Mouse (Mus musculus): ENCODE data around the gene Dync2li1. TPM values are rescaled to one million over a fixed set of nuclear protein-coding genes. Genes with fewer than 3 reads are reported as not detected.

Gene Dync2li1
- polyA plus RNA-seq, 1 experiment from 2014 or later: 43.4 TPM

DNA sequence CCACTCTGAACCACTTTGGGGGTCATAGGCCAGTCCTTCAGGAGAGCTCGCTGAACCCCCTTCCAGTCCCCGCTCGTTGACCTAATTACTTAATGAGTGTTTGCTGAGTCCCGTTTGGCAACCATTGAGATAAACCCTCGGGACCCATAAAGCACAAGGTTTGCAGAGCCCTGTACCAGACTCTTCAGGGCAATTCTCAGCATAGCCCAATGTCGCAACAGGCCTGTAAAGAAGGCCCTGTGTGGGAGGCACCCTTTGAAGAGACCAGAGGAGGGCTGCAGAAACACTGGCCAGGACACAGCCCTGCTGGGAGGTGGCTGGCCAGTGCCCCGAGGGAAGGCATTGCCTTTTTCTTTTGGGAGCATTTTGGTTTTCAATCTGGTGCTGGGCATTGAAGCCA is 14.3 kb upstream of the Dync2li1 start:
- H3K36me3 ChIP-seq: peaks cover 48% of the 10 kb centered on the region
- whole genome bisulfite sequencing: 48% methylated on average over 7 of the region's 7 CpGs
- ATAC-seq (ENCODE audit: insufficient number of reproducible peaks, insufficient read depth, low FRiP score, low TSS enrichment, low read depth): no peak

DNA sequence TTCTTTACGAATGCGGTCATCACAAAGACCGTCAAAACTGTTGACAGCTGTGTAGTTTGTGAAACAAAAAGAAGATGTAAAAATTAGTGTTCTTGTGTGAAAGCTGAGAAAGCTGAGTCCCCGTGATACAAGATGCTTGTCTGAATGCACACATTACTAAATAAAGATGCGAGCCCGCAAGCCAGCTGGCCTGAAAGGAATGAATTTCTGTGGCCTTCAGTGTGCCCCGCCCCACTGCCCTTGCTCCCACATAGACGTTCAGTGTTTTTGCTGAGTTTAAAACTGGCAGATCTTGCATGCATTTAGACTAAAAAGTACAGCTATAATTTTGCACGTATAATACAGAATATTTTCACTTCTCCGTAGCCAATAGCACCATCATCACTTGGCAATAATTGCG is 10.5 kb upstream of the Dync2li1 start:
- no peak overlapping the region for H3K4me2 ChIP-seq
- H3K4me1 ChIP-seq: 0 out of 2 replicates have a peak, but pooled peaks cover 6% of the 10 kb centered on the region
- no peak overlapping the region for H3K27ac ChIP-seq
- no peaks in the 10 kb centered on the region for H3K27me3 ChIP-seq
- H3K4me3 ChIP-seq: no peak overlapping the region
- H3K9ac ChIP-seq: no peak overlapping the region
- 0 out of 2 replicates have a peak, but pooled peaks cover 5% of the 10 kb centered on the region for H3K9me3 ChIP-seq
- peaks cover 37% of the 10 kb centered on the region for H3K36me3 ChIP-seq
- WGBS: 76% methylated on average over 11 of the region's 11 CpGs
- ATAC-seq (ENCODE audit: insufficient number of reproducible peaks, insufficient read depth, low FRiP score, low TSS enrichment, low read depth): no peak

More for the DNA sequence above, 14.3 kb upstream of the Dync2li1 start:
- 0 out of 2 replicates have a peak, but pooled peaks cover 5% of the 10 kb centered on the region for H3K9me3 ChIP-seq
- no peaks in the 10 kb centered on the region for H3K27me3 ChIP-seq
- H3K4me1 ChIP-seq: 0 out of 2 replicates have a peak, but pooled peaks cover 6% of the 10 kb centered on the region
- peak overlapping the region; percentile 24; the same call in 1 of the 2 replicates for H3K27ac ChIP-seq
- H3K4me2 ChIP-seq: no peak overlapping the region
- no peak overlapping the region for H3K4me3 ChIP-seq
- H3K9ac ChIP-seq: no peak overlapping the region

GRCm38 (mm10) chr17:84616526-84617074 is 9.7 kb upstream of the Dync2li1 start:
- no peak overlapping the region for H3K9ac ChIP-seq
- H3K4me2 ChIP-seq: no peak overlapping the region
- H3K27me3 ChIP-seq: no peaks in the 10 kb centered on the region
- no peak for ATAC-seq (ENCODE audit: insufficient number of reproducible peaks, insufficient read depth, low FRiP score, low TSS enrichment, low read depth)
- H3K4me1 ChIP-seq: 0 out of 2 replicates have a peak, but pooled peaks cover 6% of the 10 kb centered on the region
- H3K9me3 ChIP-seq: 0 out of 2 replicates have a peak, but pooled peaks cover 5% of the 10 kb centered on the region
- peaks cover 37% of the 10 kb centered on the region for H3K36me3 ChIP-seq
- WGBS: 81% methylated on average over 6 of the region's 6 CpGs
- no peak overlapping the region for H3K27ac ChIP-seq
- H3K4me3 ChIP-seq: no peak overlapping the region

- Histone ChIP-seq H3K4me2 (no peak overlapping the region), H3K9me3 (0 out of 2 replicates have a peak, but pooled peaks cover 5% of the 10 kb centered on the region), H3K27me3 (no peaks in the 10 kb centered on the region), H3K36me3 (peaks cover 28% of the 10 kb centered on the region), H3K4me1 (peaks cover 4% of the 10 kb centered on the region), H3K4me3 (no peak overlapping the region), H3K9ac (no peak overlapping the region), H3K27ac (no peak overlapping the region)
- WGBS: 85% methylated on average over 6 of the region's 6 CpGs
- ATAC-seq (ENCODE audit: insufficient number of reproducible peaks, insufficient read depth, low FRiP score, low TSS enrichment, low read depth): no peak
Observed at GRCm38 (mm10) chr17:84617953-84618352, 8.3 kb upstream of the Dync2li1 start.

- 77% methylated on average over 7 of the region's 7 CpGs for WGBS
- H3K9me3 ChIP-seq: 0 out of 2 replicates have a peak, but pooled peaks cover 3% of the 10 kb centered on the region
Observed at GRCm38 (mm10) chr17:84619112-84619511, 7.2 kb upstream of the Dync2li1 start.

GRCm38 (mm10) chr17:84620076-84620475 is 6.2 kb upstream of the Dync2li1 start:
- no peak for ATAC-seq (ENCODE audit: insufficient number of reproducible peaks, insufficient read depth, low FRiP score, low TSS enrichment, low read depth)
- H3K4me3 ChIP-seq: no peak overlapping the region
- no peak overlapping the region for H3K27ac ChIP-seq
- H3K4me1 ChIP-seq: peaks cover 10% of the 10 kb centered on the region
- H3K9me3 ChIP-seq: no peaks in the 10 kb centered on the region
- H3K36me3 ChIP-seq: 0 out of 2 replicates have a peak, but pooled peaks cover 7% of the 10 kb centered on the region
- H3K27me3 ChIP-seq: no peaks in the 10 kb centered on the region
- no peak overlapping the region for H3K4me2 ChIP-seq
- 78% methylated on average over 3 of the region's 3 CpGs for WGBS
- H3K9ac ChIP-seq: no peak overlapping the region

More at GRCm38 (mm10) chr17:84619112-84619511, 7.2 kb upstream of the Dync2li1 start:
- H3K9ac ChIP-seq: no peak overlapping the region
- no peak for ATAC-seq (ENCODE audit: insufficient number of reproducible peaks, insufficient read depth, low FRiP score, low TSS enrichment, low read depth)
- peaks cover 10% of the 10 kb centered on the region for H3K4me1 ChIP-seq
- peaks cover 17% of the 10 kb centered on the region for H3K36me3 ChIP-seq
- no peaks in the 10 kb centered on the region for H3K27me3 ChIP-seq
- H3K4me2 ChIP-seq: no peak overlapping the region
- H3K27ac ChIP-seq: no peak overlapping the region
- H3K4me3 ChIP-seq: no peak overlapping the region

DNA sequence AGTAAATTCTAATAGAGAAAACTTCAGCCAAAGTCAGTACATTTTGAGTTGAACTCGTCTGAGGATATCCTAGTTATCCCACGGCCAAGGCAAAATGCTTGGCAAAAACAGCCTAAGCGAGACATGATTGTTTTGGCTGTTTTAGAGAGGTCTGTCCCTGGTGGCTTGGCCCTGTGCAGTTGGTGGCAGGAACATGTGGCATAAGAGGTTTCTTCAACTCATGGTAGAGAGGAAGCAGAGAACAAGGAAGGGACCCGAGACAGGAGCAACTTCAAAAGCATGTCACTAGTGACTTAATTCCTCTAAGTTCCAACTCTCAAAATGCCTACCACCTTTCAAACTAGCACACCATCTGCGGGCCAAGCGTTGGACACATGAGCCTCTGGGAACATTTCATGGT is 5.7 kb upstream of the Dync2li1 start:
- Histone ChIP-seq H3K4me1 (peaks cover 10% of the 10 kb centered on the region), H3K9ac (no peak overlapping the region), H3K36me3 (0 out of 2 replicates have a peak, but pooled peaks cover 6% of the 10 kb centered on the region), H3K27me3 (no peaks in the 10 kb centered on the region), H3K27ac (no peak overlapping the region), H3K4me2 (no peak overlapping the region), H3K4me3 (no peak overlapping the region), H3K9me3 (no peaks in the 10 kb centered on the region)
- 87% methylated on average over 6 of the region's 6 CpGs for WGBS
- ATAC-seq (ENCODE audit: insufficient number of reproducible peaks, insufficient read depth, low FRiP score, low TSS enrichment, low read depth): no peak

GRCm38 (mm10) chr17:84621209-84621608 is 5.1 kb upstream of the Dync2li1 start:
- H3K27ac ChIP-seq: no peak overlapping the region
- peaks cover 10% of the 10 kb centered on the region for H3K4me1 ChIP-seq
- H3K9ac ChIP-seq: no peak overlapping the region
- 87% methylated on average over 6 of the region's 6 CpGs for WGBS
- H3K9me3 ChIP-seq: no peaks in the 10 kb centered on the region
- 0 out of 2 replicates have a peak, but pooled peaks cover 6% of the 10 kb centered on the region for H3K36me3 ChIP-seq
- no peak overlapping the region for H3K4me2 ChIP-seq
- no peak overlapping the region for H3K4me3 ChIP-seq
- no peak for ATAC-seq (ENCODE audit: insufficient number of reproducible peaks, insufficient read depth, low FRiP score, low TSS enrichment, low read depth)
- no peaks in the 10 kb centered on the region for H3K27me3 ChIP-seq

- no peaks in the 10 kb centered on the region for H3K27me3 ChIP-seq
- no peak for ATAC-seq (ENCODE audit: insufficient number of reproducible peaks, insufficient read depth, low FRiP score, low TSS enrichment, low read depth)
- no peaks in the 10 kb centered on the region for H3K9me3 ChIP-seq
- no peak overlapping the region for H3K4me3 ChIP-seq
- H3K9ac ChIP-seq: no peak overlapping the region
- peaks cover 14% of the 10 kb centered on the region for H3K4me1 ChIP-seq
- peak overlapping the region; percentile 88 for H3K27ac ChIP-seq
- WGBS: 77% methylated on average over 4 of the region's 4 CpGs
- H3K4me2 ChIP-seq: no peak overlapping the region
- 0 out of 2 replicates have a peak, but pooled peaks cover 6% of the 10 kb centered on the region for H3K36me3 ChIP-seq
Observed at GRCm38 (mm10) chr17:84622028-84622427, 4.3 kb upstream of the Dync2li1 start.

- Histone ChIP-seq H3K27ac (peak overlapping the region; percentile 88), H3K9me3 (no peaks in the 10 kb centered on the region), H3K9ac (no peak overlapping the region), H3K4me3 (no peak overlapping the region), H3K4me1 (peaks cover 22% of the 10 kb centered on the region), H3K36me3 (0 out of 2 replicates have a peak, but pooled peaks cover 6% of the 10 kb centered on the region), H3K4me2 (no peak overlapping the region), H3K27me3 (no peaks in the 10 kb centered on the region)
- WGBS: 18% methylated on average over 2 of the region's 2 CpGs
- ATAC-seq (ENCODE audit: insufficient number of reproducible peaks, insufficient read depth, low FRiP score, low TSS enrichment, low read depth): peak; percentile 34; the same call in 1 of the 2 replicates
Observed at GRCm38 (mm10) chr17:84622873-84623272, 3.4 kb upstream of the Dync2li1 start.

DNA sequence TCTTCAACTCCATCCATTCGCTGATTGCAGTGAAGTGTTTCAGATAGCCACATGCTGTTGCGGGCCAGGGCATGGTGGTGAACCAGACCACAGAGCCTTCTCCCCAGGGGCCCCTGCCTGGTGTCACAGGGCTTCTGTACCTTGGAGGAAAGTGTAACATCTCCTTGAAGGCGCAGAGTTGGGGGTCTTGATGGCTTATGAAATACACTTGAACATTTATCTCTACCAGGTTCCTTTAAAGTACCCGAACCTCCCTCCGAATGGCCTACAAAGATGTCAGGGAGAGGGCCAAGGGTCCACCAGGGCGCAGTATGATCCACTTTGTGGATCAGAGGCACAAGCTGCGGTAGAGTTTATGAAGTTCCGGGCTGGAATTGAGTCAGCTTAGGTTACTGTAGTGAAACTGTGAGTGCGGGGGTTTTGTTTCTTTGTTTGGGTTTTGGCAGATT is 585 bp downstream of the Dync2li1 start:
- H3K36me3 ChIP-seq: no peaks in the 10 kb centered on the region
- H3K9me3 ChIP-seq: no peaks in the 10 kb centered on the region
- peak; percentile 28; the same call in 1 of the 2 replicates for ATAC-seq (ENCODE audit: insufficient number of reproducible peaks, insufficient read depth, low FRiP score, low TSS enrichment, low read depth)
- H3K9ac ChIP-seq: peak overlapping the region; percentile 74
- WGBS: 20% methylated on average over 9 of the region's 9 CpGs
- H3K4me2 ChIP-seq: peak overlapping the region; percentile 72
- H3K27me3 ChIP-seq: no peaks in the 10 kb centered on the region
- peak overlapping the region; percentile 59 for H3K4me3 ChIP-seq
- H3K4me1 ChIP-seq: peaks cover 29% of the 10 kb centered on the region
- H3K27ac ChIP-seq: peak overlapping the region; percentile 83

- no peaks in the 10 kb centered on the region for H3K9me3 ChIP-seq
- peak overlapping the region; percentile 83; the same call in 1 of the 2 replicates for H3K27ac ChIP-seq
- 71% methylated on average over 10 of the region's 10 CpGs for WGBS
- H3K4me3 ChIP-seq: no peak overlapping the region
- no peak for ATAC-seq (ENCODE audit: insufficient number of reproducible peaks, insufficient read depth, low FRiP score, low TSS enrichment, low read depth)
- no peaks in the 10 kb centered on the region for H3K27me3 ChIP-seq
- no peak overlapping the region for H3K9ac ChIP-seq
- H3K4me2 ChIP-seq: peak overlapping the region; percentile 72
- peaks cover 27% of the 10 kb centered on the region for H3K4me1 ChIP-seq
- no peaks in the 10 kb centered on the region for H3K36me3 ChIP-seq
Observed at GRCm38 (mm10) chr17:84627721-84628120, 1.4 kb downstream of the Dync2li1 start.

Measured in embryonic facial prominence, embryonic 13.5 days (tissue).